Mouse (Mus musculus) leukemia stem cell, adult 10-12 weeks (primary cell): ENCODE data around the gene Cbx5. TPM values are rescaled to one million over a fixed set of nuclear protein-coding genes. Genes with fewer than 3 reads are reported as not detected.

Experiments used
- polyA plus RNA-seq: library from polyadenylated mRNA; stranded (reverse); fragments of >175 nt; gene quantifications from 2 replicates; pipeline ENCODE4 v1.2.3, GENCODE M21; 2012; ENCODE audit warnings: low replicate concordance

Cbx5 gene
- 3.3 and 8.9 TPM in 2 replicates for polyA plus RNA-seq

GRCm38 (mm10) chr15:103239685-103240159 is at the start of gene Cbx5:
TSS of gene Cbx5 (minus strand) at chr15:103239816.

DNA sequence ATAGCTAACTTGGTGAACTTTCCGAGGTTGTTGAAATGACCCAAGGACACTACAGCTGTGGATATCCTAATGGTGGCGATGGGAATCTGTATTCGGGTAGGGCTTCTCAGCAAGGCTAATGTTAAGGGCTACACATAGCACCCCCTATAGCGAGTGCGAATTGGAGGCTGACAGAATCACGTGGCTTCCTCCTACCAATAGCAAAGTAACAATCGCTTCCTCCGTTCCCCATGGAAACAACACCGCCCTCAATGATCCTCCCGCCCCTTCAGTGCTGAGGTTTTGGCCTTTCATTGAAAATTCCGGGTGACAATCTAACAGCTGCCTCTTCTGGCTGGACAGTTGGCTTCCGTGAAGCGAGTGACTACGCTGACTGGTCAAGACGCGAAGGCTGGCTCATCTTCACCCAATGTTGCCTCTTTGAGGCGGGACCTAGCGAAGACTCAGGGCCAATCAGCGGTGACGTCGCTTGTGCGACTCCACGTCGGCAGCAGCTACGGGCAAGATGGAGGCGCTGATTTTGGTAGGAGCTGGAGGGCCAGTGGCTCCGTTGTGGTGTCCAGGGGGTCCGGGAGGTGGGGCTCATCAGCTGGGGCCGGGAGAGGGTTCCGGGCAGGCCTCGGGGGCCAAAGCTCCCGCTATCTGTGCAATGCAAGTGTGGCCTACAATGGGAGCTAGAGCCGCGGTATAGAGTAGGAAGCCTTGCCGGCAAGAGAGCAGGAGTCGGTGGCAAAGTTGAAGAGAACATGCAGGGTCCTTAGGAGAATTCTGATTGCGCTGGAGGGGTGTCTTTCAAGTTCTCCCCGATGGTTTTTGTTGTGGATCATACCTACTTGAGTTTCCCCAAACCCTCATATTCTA is 33.0 kb upstream of the Cbx5 start, which contains the start of gene Copz1:
TSS of gene Copz1 (plus strand) at position 296 of the 861 bp plus-strand sequence.

GRCm38 (mm10) chr15:103257790-103258728 is 18.4 kb upstream of the Cbx5 start, which contains the start of gene Nfe2:
TSS of gene Nfe2 (minus strand) at chr15:103258403.

DNA sequence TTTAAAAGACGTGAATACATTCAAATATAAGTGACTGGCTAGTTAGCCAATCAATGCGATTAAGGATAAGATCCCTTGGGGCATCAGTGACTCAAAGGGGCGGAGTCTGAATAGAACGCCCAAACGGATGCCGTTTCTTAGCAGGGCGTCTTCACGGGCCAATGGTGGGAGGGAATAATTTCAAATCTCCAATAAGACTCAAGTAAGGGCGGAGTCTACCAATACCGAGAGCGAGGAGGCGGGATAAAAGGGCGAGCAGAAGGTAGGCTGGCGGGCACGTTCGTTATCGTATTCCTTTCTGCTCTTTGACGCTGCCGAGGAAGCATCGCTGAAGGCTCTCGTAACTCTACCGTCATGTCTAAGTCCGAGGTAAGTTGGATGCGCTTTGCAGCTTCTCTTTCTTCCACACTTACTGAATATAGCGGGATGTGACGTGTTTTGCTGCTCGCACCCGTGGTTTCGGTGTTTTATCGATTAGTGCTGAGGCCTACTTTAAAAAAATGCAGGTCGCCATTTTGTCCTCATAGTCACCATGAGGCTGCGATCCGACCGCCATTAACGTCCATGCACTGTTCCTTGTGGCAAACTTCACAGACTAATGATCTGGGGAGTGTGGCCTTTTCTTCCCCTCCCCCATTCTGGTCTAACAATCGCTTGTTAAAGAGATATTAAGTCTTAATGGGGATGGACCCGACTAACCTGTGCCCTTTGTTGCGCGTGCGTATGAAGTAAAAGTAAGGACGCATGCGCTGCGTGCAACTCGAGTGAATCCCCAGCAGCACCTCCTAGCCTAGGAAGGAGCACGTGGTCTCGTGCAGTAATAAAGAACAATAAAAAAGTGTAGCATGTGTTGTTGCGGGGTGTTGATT is 778 bp upstream of the Cbx5 start, which contains the start of gene Hnrnpa1:
TSS of gene Hnrnpa1 (plus strand) at position 273 of the 869 bp plus-strand sequence.

DNA sequence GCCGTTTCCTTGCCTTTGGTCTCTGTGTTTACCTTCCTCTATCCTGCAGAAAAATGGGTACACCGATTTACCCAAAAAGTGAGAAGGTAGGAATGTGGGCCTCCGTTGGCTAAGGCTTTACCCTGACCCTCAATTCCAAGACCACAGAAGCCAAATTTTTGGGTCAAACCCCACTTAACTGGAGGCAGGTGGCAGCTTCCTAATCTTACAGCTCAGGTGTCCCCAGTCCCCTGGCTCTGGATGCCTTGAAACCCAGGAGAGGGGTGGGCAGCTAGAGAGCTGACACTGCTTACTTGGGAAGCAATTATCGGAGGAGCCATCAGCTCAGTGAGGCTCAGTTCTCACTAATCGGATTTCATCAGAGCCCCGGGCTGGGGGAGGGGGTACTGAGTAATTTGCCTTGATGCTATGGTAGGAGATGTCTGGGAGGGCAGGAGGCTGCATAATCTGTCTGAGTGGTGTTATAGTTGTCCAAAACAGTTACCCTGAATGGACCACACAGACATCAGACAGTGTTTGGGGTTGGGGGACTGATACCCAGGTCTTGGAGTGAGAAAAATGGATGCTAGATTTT is 72.5 kb downstream of the Cbx5 start, which contains the start of gene Smug1:
TSS of gene Smug1 (minus strand) at position 51 of the 574 bp plus-strand sequence.

Other genes with a start within 250 kb of the Cbx5 start
- not detected in 2 replicates for gene Hoxc8, start 249.2 kb downstream of the Cbx5 start, polyA plus RNA-seq
- 0.27 and 0.62 TPM in 2 replicates for gene Hoxc6, start 241.6 kb downstream of the Cbx5 start, polyA plus RNA-seq
- gene Hoxc4, start 220.9 kb downstream of the Cbx5 start, polyA plus RNA-seq, result 0.55 TPM in 1 of 2 replicates, not detected in the other
- gene Smug1, start 72.7 kb downstream of the Cbx5 start, polyA plus RNA-seq, result 1.9 TPM in 2 replicates
- 38.4 and 107 TPM in 2 replicates for gene Hnrnpa1, start 616 bp upstream of the Cbx5 start, polyA plus RNA-seq
- 83.4 and 89.7 TPM in 2 replicates for gene Nfe2, start 18.6 kb upstream of the Cbx5 start, polyA plus RNA-seq
- gene Copz1, start 32.9 kb upstream of the Cbx5 start, polyA plus RNA-seq, result 10.5 and 45.1 TPM in 2 replicates
- gene Gpr84, start 70.8 kb upstream of the Cbx5 start, polyA plus RNA-seq, result 0.10 and 0.16 TPM in 2 replicates
- gene Zfp385a, start 100.3 kb upstream of the Cbx5 start, polyA plus RNA-seq, result 400 and 549 TPM in 2 replicates
- gene Itga5, start 126.9 kb upstream of the Cbx5 start, polyA plus RNA-seq, result 17.7 and 39.6 TPM in 2 replicates
- gene Gtsf1, start 190.7 kb upstream of the Cbx5 start, polyA plus RNA-seq, result not detected in 2 replicates
- gene Gtsf2, start 208.7 kb upstream of the Cbx5 start, polyA plus RNA-seq, result not detected in 2 replicates
- 3.1 and 9.3 TPM in 2 replicates for gene Nckap1l, start 214.0 kb upstream of the Cbx5 start, polyA plus RNA-seq